Mouse (Mus musculus) midbrain, postnatal 0 days (tissue): ENCODE results near the gene Wdr19. TPM values are rescaled to one million over a fixed set of nuclear protein-coding genes. Genes with fewer than 3 reads are reported as not detected.

Source experiments
- ATAC-seq: fragments of 200-750 bp; cut with Nextera tagmentation; 2 replicates; pipeline ENCODE4 v1.8.0; 2017; ENCODE audit warnings: moderate number of reproducible peaks, mild to moderate bottlenecking, moderate TSS enrichment, moderate library complexity; ENCODE audit not compliant: low FRiP score
- DNase-seq: peaks from one replicate; pipeline ENCODE4 v3.0.0-alpha.2; 2015; ENCODE audit warnings: low spot score
- H3K27ac ChIP-seq: fragments of 300-500 bp; sonication (generic); 2 replicates; pipeline ENCODE4 v1.5.1; 2014; ENCODE audit warnings: low read depth, mild to moderate bottlenecking, low read length, mixed read lengths
- H3K27me3 ChIP-seq: fragments of 300-500 bp; sonication (generic); 2 replicates; pipeline ENCODE4 v1.6.1; 2014; ENCODE audit warnings: low read length, control low read depth, mixed read lengths; ENCODE audit not compliant: insufficient read depth
- H3K36me3 ChIP-seq: fragments of 300-500 bp; sonication (generic); 2 replicates; pipeline ENCODE4 v1.6.1; 2014; ENCODE audit warnings: low read length, control low read depth, mixed read lengths; ENCODE audit not compliant: insufficient read depth
- H3K4me1 ChIP-seq: fragments of 300-500 bp; sonication (generic); 2 replicates; pipeline ENCODE4 v1.6.1; 2014; ENCODE audit warnings: mild to moderate bottlenecking, control low read depth, antibody characterized with exemption, low read length, mixed read lengths; ENCODE audit not compliant: insufficient read depth
- H3K4me2 ChIP-seq: fragments of 300-500 bp; sonication (generic); 2 replicates; pipeline ENCODE4 v1.6.1; 2014; ENCODE audit warnings: low read depth, mild to moderate bottlenecking, low read length, mixed read lengths; ENCODE audit not compliant: poor library complexity, severe bottlenecking
- H3K4me3 ChIP-seq: fragments of 300-500 bp; sonication (generic); 2 replicates; pipeline ENCODE4 v1.5.1; 2014; ENCODE audit warnings: low read depth, mild to moderate bottlenecking, low read length, moderate library complexity
- H3K9ac ChIP-seq: fragments of 300-500 bp; sonication (generic); replicated peaks from 2 replicates; pipeline ENCODE4 v1.6.1; 2014; ENCODE audit warnings: mild to moderate bottlenecking, low read length, moderate library complexity, mixed read lengths; ENCODE audit not compliant: poor library complexity, severe bottlenecking
- H3K9me3 ChIP-seq: fragments of 300-500 bp; sonication (generic); 2 replicates; pipeline ENCODE4 v1.6.1; 2016; ENCODE audit warnings: low read length, control low read depth
- CTCF ChIP-seq: IDR thresholded peaks from 2 replicates; pipeline ENCODE4 v1.5.1; 2016; ENCODE audit warnings: antibody characterized with exemption, mild to moderate bottlenecking
- WGBS: fragments of 180-500 bp; shearing (Covaris S2); extraction: QIAGEN DNeasy Blood & Tissue Kit; methylation state at CpG from one replicate; pipeline ENCODE4 v1.1.7; 2014; 5-methylcytosine and 5-hydroxymethylcytosine counted together
- polyA plus RNA-seq: library from polyadenylated mRNA; unstranded; fragments of >200 nt; fragmentation: Nextera tagmentation; extraction: Ambion mirVana; gene quantifications from 2 replicates; pipeline ENCODE4 v1.2.1, GENCODE M21; 2015
- total RNA-seq: library from RNA; depleted of rRNA; stranded (reverse); fragments of >200 nt; gene quantifications from 2 replicates; pipeline ENCODE4 v1.2.3, GENCODE M21; 2014

Wdr19 gene
- total and polyA plus RNA-seq, 2 experiments from 2014 or later, result 7.6 to 17.0 TPM

GRCm38 (mm10) chr5:65250185-65250855 lies 50.8 kb downstream of the Wdr19 start:
- no peaks in the 10 kb centered on the region for H3K27me3 ChIP-seq
- 66% methylated on average over 7 of the region's 7 CpGs for WGBS

GRCm38 (mm10) chr5:65257910-65258505 lies 58.5 kb downstream of the Wdr19 start:
- Histone ChIP-seq H3K9me3 (no peaks in the 10 kb centered on the region), H3K4me3 (no peak overlapping the region), H3K27ac (no peak overlapping the region), H3K27me3 (no peaks in the 10 kb centered on the region), H3K36me3 (peaks cover 27% of the 10 kb centered on the region), H3K9ac (no peak overlapping the region), H3K4me2 (no peak overlapping the region), H3K4me1 (no peaks in the 10 kb centered on the region)
- ATAC-seq (no peak), DNase-seq (no peak)
- 88% methylated on average over 14 of the region's 14 CpGs for WGBS
- TF ChIP-seq CTCF, result no peak

More at GRCm38 (mm10) chr5:65250185-65250855, 50.8 kb downstream of the Wdr19 start:
- H3K4me3 ChIP-seq, result no peak overlapping the region
- ATAC-seq (no peak), DNase-seq (no peak)
- TF ChIP-seq CTCF, result no peak
- H3K4me1 ChIP-seq, result no peaks in the 10 kb centered on the region
- H3K4me2 ChIP-seq, result no peak overlapping the region
- 0 out of 2 replicates have a peak, but pooled peaks cover 20% of the 10 kb centered on the region for H3K36me3 ChIP-seq
- no peak overlapping the region for H3K27ac ChIP-seq
- no peaks in the 10 kb centered on the region for H3K9me3 ChIP-seq
- H3K9ac ChIP-seq, result no peak overlapping the region

GRCm38 (mm10) chr5:65273966-65274365 lies 74.5 kb downstream of the Wdr19 start:
- WGBS, result 87% methylated on average over 3 of the region's 3 CpGs
- no peaks in the 10 kb centered on the region for H3K27me3 ChIP-seq
- TF ChIP-seq CTCF, result no peak
- no peaks in the 10 kb centered on the region for H3K4me1 ChIP-seq
- H3K4me3 ChIP-seq, result no peak overlapping the region
- no peak overlapping the region for H3K9ac ChIP-seq
- peak; percentile 44 for DNase-seq
- no peak for ATAC-seq
- no peaks in the 10 kb centered on the region for H3K9me3 ChIP-seq
- peaks cover 24% of the 10 kb centered on the region for H3K36me3 ChIP-seq
- H3K4me2 ChIP-seq, result no peak overlapping the region
- no peak overlapping the region for H3K27ac ChIP-seq

- H3K4me2 ChIP-seq, result no peak overlapping the region
- H3K27ac ChIP-seq, result no peak overlapping the region
- peaks cover 19% of the 10 kb centered on the region; the same call in 1 of the 2 replicates for H3K36me3 ChIP-seq
- H3K4me1 ChIP-seq, result no peaks in the 10 kb centered on the region
- whole genome bisulfite sequencing, result 78% methylated on average over 6 of the region's 6 CpGs
- no peak overlapping the region for H3K9ac ChIP-seq
- H3K4me3 ChIP-seq, result no peak overlapping the region
- no peaks in the 10 kb centered on the region for H3K9me3 ChIP-seq
- peak; percentile 65; the same call in 1 of the 2 replicates for ATAC-seq
- no peaks in the 10 kb centered on the region for H3K27me3 ChIP-seq
- DNase-seq, result peak; percentile 86
- no peak for TF ChIP-seq CTCF
Observed at GRCm38 (mm10) chr5:65279133-65279651, 79.7 kb downstream of the Wdr19 start.

- H3K27me3 ChIP-seq, result no peaks in the 10 kb centered on the region
- no peaks in the 10 kb centered on the region for H3K4me1 ChIP-seq
- no peak overlapping the region for H3K4me3 ChIP-seq
- no peak overlapping the region for H3K27ac ChIP-seq
- H3K36me3 ChIP-seq, result peaks cover 18% of the 10 kb centered on the region; the same call in 1 of the 2 replicates
- no peak for TF ChIP-seq CTCF
- no peak overlapping the region for H3K9ac ChIP-seq
- DNase-seq, result peak; percentile 68
- no peak overlapping the region for H3K4me2 ChIP-seq
- ATAC-seq, result no peak
- no peaks in the 10 kb centered on the region for H3K9me3 ChIP-seq
- WGBS, result 88% methylated on average over 3 of the region's 3 CpGs
Observed at GRCm38 (mm10) chr5:65281216-65281615, 81.7 kb downstream of the Wdr19 start.

GRCm38 (mm10) chr5:65284171-65284570 lies 84.7 kb downstream of the Wdr19 start:
- no peak overlapping the region for H3K4me2 ChIP-seq
- peaks cover 18% of the 10 kb centered on the region; the same call in 1 of the 2 replicates for H3K36me3 ChIP-seq
- H3K4me3 ChIP-seq, result no peak overlapping the region
- 98% methylated on average over 3 of the region's 3 CpGs for WGBS
- no peak overlapping the region for H3K9ac ChIP-seq
- H3K27me3 ChIP-seq, result no peaks in the 10 kb centered on the region
- H3K4me1 ChIP-seq, result no peaks in the 10 kb centered on the region
- peak; percentile 45 for TF ChIP-seq CTCF
- ATAC-seq, result no peak
- no peak overlapping the region for H3K27ac ChIP-seq
- DNase-seq, result no peak
- H3K9me3 ChIP-seq, result no peaks in the 10 kb centered on the region
